Mouse (Mus musculus) heart, embryonic 11.5 days (tissue): Measurements from ENCODE around the gene Dnal4. TPM values are rescaled to one million over a fixed set of nuclear protein-coding genes. Genes with fewer than 3 reads are reported as not detected.

Source experiments
- ATAC-seq: fragments of 200-750 bp; cut with Nextera tagmentation; replicated peaks from 2 replicates; pipeline ENCODE4 v1.8.0; 2017; ENCODE audit warnings: moderate library complexity; ENCODE audit not compliant: insufficient number of reproducible peaks, low FRiP score, low TSS enrichment
- H3K27ac ChIP-seq: fragments of 300-500 bp; sonication (generic); 2 replicates; pipeline ENCODE4 v1.5.1; 2014; ENCODE audit warnings: mild to moderate bottlenecking, low read depth, low read length
- H3K27me3 ChIP-seq: fragments of 300-500 bp; sonication (generic); 2 replicates; pipeline ENCODE4 v1.6.1; 2014; ENCODE audit warnings: mild to moderate bottlenecking, low read length, mixed read lengths; ENCODE audit not compliant: control insufficient read depth, insufficient read depth
- H3K36me3 ChIP-seq: fragments of 300-500 bp; sonication (generic); 2 replicates; pipeline ENCODE4 v1.6.1; 2014; ENCODE audit warnings: mild to moderate bottlenecking, low read length, moderate library complexity, mixed read lengths; ENCODE audit not compliant: control insufficient read depth, insufficient read depth
- H3K4me1 ChIP-seq: fragments of 300-500 bp; sonication (generic); 2 replicates; pipeline ENCODE4 v1.6.1; 2014; ENCODE audit warnings: low read length; ENCODE audit not compliant: control insufficient read depth, insufficient read depth
- H3K4me2 ChIP-seq: fragments of 300-500 bp; sonication (generic); 2 replicates; pipeline ENCODE4 v1.6.1; 2014; ENCODE audit warnings: mild to moderate bottlenecking, moderate library complexity
- H3K4me3 ChIP-seq: fragments of 300-500 bp; sonication (generic); 2 replicates; pipeline ENCODE4 v1.5.1; 2014; ENCODE audit warnings: low read depth, low read length
- H3K9ac ChIP-seq: fragments of 300-500 bp; sonication (generic); 2 replicates; pipeline ENCODE4 v1.6.1; 2014; ENCODE audit warnings: mild to moderate bottlenecking, low read depth, low read length, moderate library complexity
- H3K9me3 ChIP-seq: fragments of 300-500 bp; sonication (generic); replicated peaks from 2 replicates; pipeline ENCODE4 v1.6.1; 2016; ENCODE audit warnings: low read length; ENCODE audit not compliant: control insufficient read depth
- WGBS: fragments of 180-500 bp; shearing (Covaris S2); extraction: QIAGEN DNeasy Blood & Tissue Kit; methylation state at CpG from one replicate; pipeline ENCODE4 v1.1.7; 2014; ENCODE audit not compliant: insufficient replicate concordance; 5-methylcytosine and 5-hydroxymethylcytosine counted together
- polyA plus RNA-seq: library from polyadenylated mRNA; unstranded; fragments of >200 nt; fragmentation: Nextera tagmentation; extraction: Ambion mirVana; gene quantifications from 2 replicates; pipeline ENCODE4 v1.2.1, GENCODE M21; 2014

Dnal4 gene
- polyA plus RNA-seq: 37.3 TPM in 2 replicates

DNA sequence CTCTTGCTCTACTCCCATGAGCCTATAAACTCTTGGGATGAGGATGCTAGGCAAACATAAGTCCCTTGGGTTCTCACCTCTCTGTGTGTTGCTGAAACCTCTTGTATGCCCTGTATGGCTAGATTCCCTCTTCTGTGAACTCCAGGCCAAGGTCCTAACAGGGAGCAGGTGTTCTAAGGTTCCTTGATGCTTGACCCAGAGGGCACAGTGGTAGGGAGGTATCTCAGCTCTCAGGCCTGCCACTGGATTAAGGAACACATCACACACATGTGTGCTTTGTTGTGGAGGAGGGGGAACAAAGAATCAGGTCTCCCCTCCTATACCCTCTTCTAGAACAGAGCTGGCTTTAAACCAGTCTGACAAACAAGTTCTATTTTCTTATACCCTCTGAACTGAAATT lies at the start of gene Dnal4:
Gene Dnal4, minus strand, starts transcription at position 101 of the 400 bp plus-strand sequence.
- H3K9me3 ChIP-seq: no peaks in the 10 kb centered on the region
- H3K36me3 ChIP-seq: no peaks in the 10 kb centered on the region
- no peak within 1 kb of the TSS for H3K4me3 ChIP-seq
- H3K27me3 ChIP-seq: no peaks in the 10 kb centered on the region
- no peak within 1 kb of the TSS for H3K27ac ChIP-seq
- H3K4me2 ChIP-seq: no peak within 1 kb of the TSS
- H3K9ac ChIP-seq: no peak within 1 kb of the TSS
- peaks cover 9% of the 10 kb centered on the region; the same call in 1 of the 2 replicates for H3K4me1 ChIP-seq
- no peak for ATAC-seq

DNA sequence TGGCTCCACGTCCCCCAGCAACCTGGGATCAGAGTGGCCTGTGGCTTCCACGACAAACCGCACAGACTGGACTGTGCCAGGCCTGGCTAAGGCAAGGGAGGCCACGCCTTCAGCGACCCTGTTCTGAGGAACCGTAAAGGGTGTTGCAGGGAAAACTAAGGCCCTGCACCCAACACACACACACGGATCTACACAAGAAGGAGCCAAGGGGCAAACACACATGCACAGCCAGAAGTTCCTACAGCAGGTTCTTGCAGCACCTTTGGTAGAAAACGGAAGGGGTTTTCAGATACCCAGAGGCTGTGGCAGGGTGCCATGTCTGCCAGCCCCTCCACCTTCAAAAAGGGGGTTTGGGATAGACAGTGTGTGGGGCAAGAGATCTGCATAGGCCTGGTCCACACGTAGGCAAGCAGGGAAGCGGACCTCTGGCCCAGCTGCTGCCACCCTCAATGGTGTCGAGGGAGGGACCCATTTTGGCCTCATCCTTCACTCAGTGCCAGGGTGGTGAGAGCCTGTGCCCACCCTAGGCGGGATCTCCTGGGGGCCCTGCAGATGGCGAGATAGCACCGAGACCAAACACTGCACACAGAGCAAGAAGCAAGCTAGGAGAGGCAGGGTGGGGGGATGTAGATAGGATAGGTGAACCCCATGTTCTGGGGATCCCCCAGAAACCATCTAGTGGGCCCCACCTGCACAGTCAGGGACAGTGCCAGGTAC lies 49.6 kb upstream of the Dnal4 start:
- no peak overlapping the region for H3K9ac ChIP-seq
- WGBS: 89% methylated on average over 14 of the region's 14 CpGs
- peaks cover 6% of the 10 kb centered on the region; the same call in 1 of the 2 replicates for H3K36me3 ChIP-seq

DNA sequence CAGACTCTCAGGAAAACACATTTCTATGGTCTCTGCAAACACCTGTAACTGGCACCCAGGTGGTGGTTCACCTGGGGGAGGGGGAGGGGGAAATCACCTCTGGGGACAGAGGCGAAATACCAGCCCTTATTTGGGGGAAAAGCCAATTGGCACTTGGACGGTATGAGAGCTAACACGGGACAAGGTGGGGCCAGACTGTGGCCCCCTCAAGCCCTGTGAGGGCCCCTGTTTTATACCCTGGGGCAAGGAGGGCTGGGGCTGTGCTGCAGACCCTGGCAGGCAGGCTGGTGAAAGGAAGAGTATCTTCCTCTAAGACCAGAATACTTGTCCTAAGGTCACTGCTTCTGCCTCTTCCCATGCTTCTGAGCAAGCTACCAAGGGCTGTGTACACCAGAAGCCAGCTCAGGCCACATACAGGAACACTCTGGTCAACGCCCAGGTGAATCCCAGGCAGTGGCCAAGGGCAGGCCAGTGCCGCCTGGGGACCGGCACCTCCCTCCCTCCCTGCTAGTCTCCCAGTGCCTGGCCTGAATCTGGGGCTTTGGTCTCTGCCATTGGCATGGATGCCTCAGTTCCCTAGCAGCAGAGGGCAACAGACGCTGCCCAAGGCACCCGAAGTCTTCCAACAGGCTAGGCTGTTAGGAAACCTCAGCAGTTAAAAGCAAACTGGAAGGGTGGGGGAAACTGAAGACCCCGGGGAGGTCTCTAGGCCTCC lies 48.7 kb upstream of the Dnal4 start:
- 76% methylated on average over 9 of the region's 9 CpGs for WGBS
- H3K4me3 ChIP-seq: no peak overlapping the region
- H3K9ac ChIP-seq: no peak overlapping the region
- H3K4me1 ChIP-seq: peaks cover 20% of the 10 kb centered on the region; the same call in 1 of the 2 replicates
- no peak overlapping the region for H3K4me2 ChIP-seq
- no peaks in the 10 kb centered on the region for H3K9me3 ChIP-seq
- no peak overlapping the region for H3K27ac ChIP-seq
- ATAC-seq: no peak
- no peaks in the 10 kb centered on the region for H3K27me3 ChIP-seq
- H3K36me3 ChIP-seq: peaks cover 6% of the 10 kb centered on the region; the same call in 1 of the 2 replicates

More for the DNA sequence above, 49.6 kb upstream of the Dnal4 start:
- H3K4me1 ChIP-seq: peaks cover 21% of the 10 kb centered on the region
- H3K4me3 ChIP-seq: no peak overlapping the region
- H3K27me3 ChIP-seq: no peaks in the 10 kb centered on the region
- no peak overlapping the region for H3K4me2 ChIP-seq
- no peak overlapping the region for H3K27ac ChIP-seq
- no peaks in the 10 kb centered on the region for H3K9me3 ChIP-seq
- ATAC-seq: no peak

DNA sequence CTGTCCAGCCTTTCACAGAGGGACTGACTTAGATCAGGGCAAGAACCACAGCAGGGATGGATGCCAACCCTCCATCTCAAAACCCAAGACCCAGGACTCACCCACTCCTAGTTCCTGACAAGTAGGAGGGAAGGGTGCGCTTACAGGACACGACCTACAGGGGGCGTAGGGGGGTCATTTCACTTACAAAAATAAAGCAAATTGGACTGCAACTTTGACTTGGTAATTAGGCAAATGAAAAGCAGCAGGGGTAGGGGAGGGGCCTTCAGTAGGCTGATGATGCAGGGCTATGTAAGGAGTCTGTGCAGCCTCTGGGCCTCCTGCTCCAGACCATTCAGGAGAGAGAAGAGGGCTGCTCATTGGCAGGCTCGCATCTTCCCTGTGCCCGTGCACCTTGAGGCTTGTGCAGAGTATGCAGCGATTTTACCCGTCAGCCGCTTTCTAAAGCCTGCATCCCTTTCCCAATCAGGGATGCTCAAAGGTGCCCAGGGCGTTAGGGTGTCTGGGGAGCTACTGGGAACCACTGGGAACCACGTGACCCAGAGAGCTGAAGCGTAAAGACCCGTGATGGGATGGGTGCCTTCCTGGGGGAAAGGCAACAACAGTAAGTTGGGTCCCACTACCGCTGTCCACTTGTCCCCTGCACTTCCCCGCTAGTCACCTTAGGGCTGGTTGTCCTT lies 47.6 kb upstream of the Dnal4 start:
- Histone ChIP-seq H3K9me3 (no peaks in the 10 kb centered on the region), H3K27ac (no peak overlapping the region), H3K36me3 (peaks cover 6% of the 10 kb centered on the region; the same call in 1 of the 2 replicates), H3K4me2 (no peak overlapping the region), H3K9ac (no peak overlapping the region), H3K4me1 (peaks cover 20% of the 10 kb centered on the region; the same call in 1 of the 2 replicates), H3K4me3 (no peak overlapping the region), H3K27me3 (no peaks in the 10 kb centered on the region)
- 55% methylated on average over 14 of the region's 14 CpGs for WGBS
- ATAC-seq: no peak

DNA sequence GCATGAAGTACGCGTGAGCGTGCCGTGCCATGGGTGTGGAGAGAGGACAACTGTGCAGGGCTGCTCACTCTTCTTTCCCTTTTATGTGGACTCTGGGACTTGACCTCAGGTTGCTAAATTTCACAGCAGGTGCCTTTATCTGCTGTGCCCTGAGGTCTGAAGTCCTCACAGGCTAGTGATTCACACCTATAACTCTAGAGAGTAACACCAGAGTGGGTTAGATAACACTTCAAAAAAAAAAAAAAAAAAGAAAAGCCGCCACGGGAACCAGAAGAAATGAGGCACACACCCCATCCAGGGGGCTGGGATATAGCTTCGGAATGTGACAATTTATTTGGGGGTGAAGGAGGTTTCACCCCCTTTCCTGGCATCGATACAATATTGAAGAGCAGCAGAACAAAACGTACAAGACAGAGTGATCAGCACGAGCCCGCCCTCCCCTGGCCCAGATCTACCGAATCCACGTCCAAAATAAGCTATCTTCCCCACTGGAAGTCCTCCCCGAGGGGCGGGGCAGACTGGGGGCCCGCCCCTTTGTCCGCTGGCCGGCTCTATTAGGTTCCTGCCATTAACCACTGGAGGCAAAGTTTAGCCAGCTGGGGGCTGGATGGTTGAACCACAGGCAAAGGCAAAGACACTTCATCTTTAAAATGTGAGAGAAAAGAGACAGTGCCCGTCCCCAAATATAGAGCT lies 46.1 kb upstream of the Dnal4 start:
- Histone ChIP-seq H3K4me1 (peaks cover 16% of the 10 kb centered on the region; the same call in 1 of the 2 replicates), H3K4me2 (no peak overlapping the region), H3K9ac (no peak overlapping the region), H3K4me3 (no peak overlapping the region), H3K36me3 (peaks cover 6% of the 10 kb centered on the region; the same call in 1 of the 2 replicates), H3K9me3 (no peaks in the 10 kb centered on the region), H3K27me3 (no peaks in the 10 kb centered on the region), H3K27ac (no peak overlapping the region)
- ATAC-seq: no peak
- 62% methylated on average over 19 of the region's 19 CpGs for WGBS

DNA sequence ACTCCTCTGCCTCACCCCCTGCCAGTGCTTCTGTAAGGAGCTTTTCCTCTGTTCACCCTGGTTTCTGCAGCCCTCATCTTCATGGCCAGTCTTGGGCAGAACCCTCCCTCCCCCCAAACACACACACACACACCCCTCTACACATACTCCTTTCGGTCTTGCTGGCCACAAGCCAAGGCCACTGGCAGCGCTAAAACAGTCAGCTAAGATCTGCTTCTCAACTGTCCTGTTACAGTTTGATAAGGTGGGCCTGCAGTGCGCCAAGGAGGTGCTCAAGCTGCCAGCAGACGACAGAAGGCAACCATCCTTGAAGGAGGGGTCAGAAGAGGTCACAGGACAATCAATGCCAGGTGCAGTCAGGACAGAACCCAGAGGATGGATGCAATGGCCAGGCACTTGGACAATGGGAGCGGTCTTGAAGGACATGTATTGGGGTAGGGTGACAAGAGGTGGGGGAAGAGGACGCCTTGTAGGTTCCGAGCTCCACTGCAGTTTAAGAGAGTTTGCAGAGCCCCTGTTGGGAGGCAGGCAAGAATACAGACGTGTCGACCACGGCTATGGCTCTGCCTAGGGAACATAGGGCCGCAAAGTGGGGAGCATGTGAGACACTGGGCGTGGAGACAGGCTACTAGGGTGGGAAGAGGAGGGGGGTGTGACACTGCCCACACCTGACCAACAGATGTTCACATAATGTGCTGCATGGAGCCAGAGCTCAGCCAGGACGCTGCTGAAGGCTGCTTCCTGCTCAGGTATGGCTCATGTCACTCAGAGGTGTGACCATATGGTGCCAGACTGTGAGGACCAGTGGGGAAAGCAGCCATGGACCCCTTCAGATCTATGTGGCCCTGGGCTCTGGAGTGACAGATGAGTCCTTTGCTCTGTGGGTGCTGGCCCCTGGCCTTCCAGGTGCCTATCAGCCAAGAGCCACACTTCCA lies 44.9 kb upstream of the Dnal4 start:
- no peaks in the 10 kb centered on the region for H3K9me3 ChIP-seq
- H3K4me2 ChIP-seq: no peak overlapping the region
- no peak overlapping the region; the same call in 1 of the 2 replicates for H3K9ac ChIP-seq
- no peak overlapping the region for H3K27ac ChIP-seq
- peaks cover 6% of the 10 kb centered on the region; the same call in 1 of the 2 replicates for H3K36me3 ChIP-seq
- peaks cover 14% of the 10 kb centered on the region; the same call in 1 of the 2 replicates for H3K4me1 ChIP-seq
- no peak for ATAC-seq
- H3K27me3 ChIP-seq: no peaks in the 10 kb centered on the region
- no peak overlapping the region for H3K4me3 ChIP-seq
- WGBS: 47% methylated on average over 13 of the region's 13 CpGs

DNA sequence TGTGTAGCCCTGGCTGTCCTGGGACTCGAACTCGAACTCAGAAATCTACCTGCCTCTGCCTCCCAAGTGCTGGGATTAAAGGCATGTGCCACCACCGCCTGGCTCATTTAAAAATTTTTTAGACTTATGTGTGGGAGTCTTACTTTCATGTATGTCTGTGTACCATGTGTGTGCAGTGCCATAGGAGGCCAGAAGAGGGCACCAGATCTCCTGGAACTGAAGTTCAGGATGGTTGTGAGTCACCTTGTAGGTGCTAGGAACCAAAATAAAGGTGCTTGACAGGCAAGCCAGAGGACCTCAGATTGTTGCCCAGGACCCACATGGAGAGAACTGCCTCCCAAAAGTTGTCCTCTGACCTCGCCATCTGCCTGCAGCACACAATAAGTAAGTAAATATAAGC lies 40.7 kb upstream of the Dnal4 start:
- Histone ChIP-seq H3K4me1 (peaks cover 6% of the 10 kb centered on the region; the same call in 1 of the 2 replicates), H3K36me3 (0 out of 2 replicates have a peak, but pooled peaks cover 3% of the 10 kb centered on the region)

More for the DNA sequence above, 40.7 kb upstream of the Dnal4 start:
- Histone ChIP-seq H3K9ac (no peak overlapping the region), H3K9me3 (no peaks in the 10 kb centered on the region), H3K4me2 (no peak overlapping the region), H3K4me3 (no peak overlapping the region), H3K27ac (no peak overlapping the region), H3K27me3 (peaks cover 3% of the 10 kb centered on the region; the same call in 1 of the 2 replicates)
- no peak for ATAC-seq
- WGBS: 78% methylated on average over 4 of the region's 4 CpGs
